In genomic region chr6:84017392-84017791, GRCm38 (mm10) we compare ENCODE assay signal across 20 mouse cellular contexts. TPM values are rescaled to one million over a fixed set of nuclear protein-coding genes. Genes with fewer than 3 reads are reported as not detected.
DNase-seq lines count a peak whose midpoint lies in the region; ATAC-seq and TF ChIP-seq lines count a peak whose summit lies in the region.
"Had no signal": no experiment of that assay in that cellular context is flagged by ENCODE, and none has a peak within 500 bp of the region (broad histone marks: within the 10 kb centered on the region; RNA-seq: fewer than 3 reads in every experiment).

No protein-coding gene starts in this region.

- peak; percentile 20 for DNase-seq in CD4-positive, CD25-positive, alpha-beta regulatory T cell, adult 2 months (ENCODE audit: low read depth, low spot score)
- peak; percentile 24 for DNase-seq in liver, adult 2 months (ENCODE audit: extremely low read depth, low read depth, low spot score)
- DNase-seq in liver, result no peak
- no peak for DNase-seq in layer of hippocampus, postnatal 36 days
- no peak for DNase-seq in thymus, postnatal 14 days
- DNase-seq: cerebellum, postnatal 36 days; heart, adult 18-20 months; kidney, adult 9 months; lung, adult 18-20 months; spleen, adult 18-20 months; thymus, postnatal 4 days had no signal

- TF ChIP-seq POLR2A in liver, adult 2 months (IDR thresholded peaks at IDR 0.05; ENCODE audit: extremely low read depth, insufficient read depth, low read length), result no peak
- no peak for TF ChIP-seq POLR2A in ES-Bruce4 (IDR thresholded peaks at IDR 0.05; ENCODE audit: insufficient read depth, low read length)

- H3K79me2 ChIP-seq in liver, adult 2 months (ENCODE audit: control insufficient read depth, insufficient read depth, low read length), result no peaks in the 10 kb centered on the region

- peaks cover 6% of the 10 kb centered on the region for H3K4me1 ChIP-seq in liver, adult 2 months (ENCODE audit: control insufficient read depth, insufficient read depth, low read length)
- no peaks in the 10 kb centered on the region for H3K4me1 ChIP-seq in ES-Bruce4 (ENCODE audit: control insufficient read depth, insufficient read depth, low read length)

- no peak for ATAC-seq in CD4-positive, CD25-positive, alpha-beta regulatory T cell, adult 4 months
- ATAC-seq in megakaryocyte progenitor cell, adult 5-6 weeks (replicated peaks; ENCODE audit: poor library complexity), result peak; percentile 72
- ATAC-seq: hindbrain, embryonic 16.5 days; midbrain, embryonic 16.5 days had no signal

- TF ChIP-seq EP300 in ES-Bruce4 (IDR thresholded peaks at IDR 0.05; ENCODE audit: insufficient read depth, low read depth, low read length), result no peak

- H3K9me3 ChIP-seq in ES-Bruce4 (replicated peaks; ENCODE audit: control insufficient read depth, insufficient read depth, low read length, poor library complexity, severe bottlenecking), result no peaks in the 10 kb centered on the region
- H3K9me3 ChIP-seq: embryonic facial prominence, embryonic 15.5 days; limb, embryonic 10.5 days; neural tube, embryonic 13.5 days had no signal

- H3K36me3 ChIP-seq in liver, adult 2 months (ENCODE audit: control insufficient read depth, insufficient read depth, low read length), result no peaks in the 10 kb centered on the region
- no peaks in the 10 kb centered on the region for H3K36me3 ChIP-seq in ES-Bruce4 (ENCODE audit: control insufficient read depth, insufficient read depth, low read length, poor library complexity, severe bottlenecking)
- H3K36me3 ChIP-seq: embryonic facial prominence, embryonic 15.5 days; limb, embryonic 10.5 days; neural tube, embryonic 13.5 days had no signal

- peak; percentile 15; the same call in 1 of the 2 replicates for TF ChIP-seq CTCF in liver, adult 2 months (IDR thresholded peaks at IDR 0.05; ENCODE audit: low read depth, low read length)
- TF ChIP-seq CTCF in ES-Bruce4 (IDR thresholded peaks at IDR 0.05; ENCODE audit: low read depth, low read length), result peak; percentile 27

- H3K27me3 ChIP-seq in liver, adult 2 months (ENCODE audit: control insufficient read depth, insufficient read depth, low read length), result no peaks in the 10 kb centered on the region
- H3K27me3 ChIP-seq in ES-Bruce4 (ENCODE audit: control insufficient read depth, insufficient read depth, low read length, poor library complexity, severe bottlenecking), result no peaks in the 10 kb centered on the region

- H3K27ac ChIP-seq in liver, adult 2 months (replicated peaks; ENCODE audit: insufficient read depth, low read depth, low read length), result no peak overlapping the region
- H3K27ac ChIP-seq in ES-Bruce4 (ENCODE audit: insufficient read depth, low read length), result no peak overlapping the region
- H3K27ac ChIP-seq: embryonic facial prominence, embryonic 15.5 days; limb, embryonic 10.5 days; neural tube, embryonic 13.5 days had no signal

- 68% methylated on average over 3 of the region's 3 CpGs for WGBS in liver, adult 2 months

- no peak overlapping the region for H3K4me3 ChIP-seq in liver, adult 2 months (ENCODE audit: insufficient read depth, low read depth, low read length)
- no peak overlapping the region for H3K4me3 ChIP-seq in ES-Bruce4 (ENCODE audit: low read depth, low read length)
- H3K4me3 ChIP-seq: embryonic facial prominence, embryonic 15.5 days; limb, embryonic 10.5 days; neural tube, embryonic 13.5 days had no signal

- H3K9ac ChIP-seq in liver, adult 2 months (ENCODE audit: low read depth, low read length), result no peak overlapping the region
- H3K9ac ChIP-seq in ES-Bruce4 (ENCODE audit: low read depth, poor library complexity, severe bottlenecking), result no peak overlapping the region
- H3K9ac ChIP-seq: embryonic facial prominence, embryonic 15.5 days; neural tube, embryonic 13.5 days had no signal

RNA-seq across cellular contexts. Expression of gene Dysf, which starts 9.0 kb away (rescaled TPM):
- polyA plus RNA-seq in CD4-positive, CD25-positive, alpha-beta regulatory T cell, adult 4 months (2017; shearing (Covaris generic)), result not detected
- total RNA-seq in liver, adult 2 months (2014; rRNA removed), result 2.4 and 4.5 TPM in 2 replicates
- polyA plus RNA-seq in liver, adult 2 months (2012; rRNA removed), result 2.8 and 3.3 TPM in 2 replicates
- 15.0 and 18.5 TPM in 2 replicates for polyA plus RNA-seq in ES-Bruce4 (2011; ENCODE audit: insufficient read depth, insufficient read length, low read depth, missing spikeins)
- total RNA-seq in megakaryocyte progenitor cell, adult 5-6 weeks (2015), result not detected in 2 replicates
- not detected in 2 replicates for total RNA-seq in megakaryocyte progenitor cell, adult 5-6 weeks (2017)
- 1 to 10 TPM; 1.4 to 1.7 TPM for total RNA-seq in layer of hippocampus, postnatal 36 days (2021)
- total RNA-seq: megakaryocyte, adult 5-6 weeks had no signal

Comparison
In these comparisons a context has a peak if more than half of its experiments do, and no peak if none do; other contexts are left out.
1. DNase-seq: peak in CD4-positive, CD25-positive, alpha-beta regulatory T cell, adult 2 months (single experiment) and liver, adult 2 months (single experiment); none in liver (single experiment), layer of hippocampus, postnatal 36 days (0 of 2) and thymus, postnatal 14 days (single experiment).